Mouse (Mus musculus): ENCODE results near the gene AC124502.3. TPM values are rescaled to one million over a fixed set of nuclear protein-coding genes. Genes with fewer than 3 reads are reported as not detected.

AC124502.3 gene
- total RNA-seq, 2 experiments from 2014 or later: 0.98 to 1.8 TPM

Other genes starting within 250 kb of the AC124502.3 start
- 10 to 100 TPM; 41.4 to 48.7 TPM for gene Rbm4, start 245.0 kb upstream of the AC124502.3 start, total RNA-seq (2021)
- gene Gm21992, start 227.3 kb upstream of the AC124502.3 start, total RNA-seq (2021): 10 to 100 TPM; 21.1 to 24.7 TPM
- gene Rbm14, start 227.3 kb upstream of the AC124502.3 start, total RNA-seq (2021): 10 to 100 TPM; 25.3 to 32.3 TPM
- 10 to 100 TPM; 29.3 to 29.9 TPM for gene Ccs, start 199.6 kb upstream of the AC124502.3 start, total RNA-seq (2021)
- not detected for gene Ccdc87, start 199.5 kb upstream of the AC124502.3 start, total RNA-seq (2021)
- 10 to 100 TPM; 69.5 to 76.3 TPM for gene Ctsf, start 183.8 kb upstream of the AC124502.3 start, total RNA-seq (2021)
- gene Actn3, start 161.0 kb upstream of the AC124502.3 start, total RNA-seq (2021): under 1 TPM; 0.39 to 0.88 TPM
- 1 to 10 TPM; 4.3 to 4.6 TPM for gene Zdhhc24, start 160.2 kb upstream of the AC124502.3 start, total RNA-seq (2021)
- gene Bbs1, start 132.3 kb upstream of the AC124502.3 start, total RNA-seq (2021): 1 to 10 TPM; 3.3 to 3.9 TPM
- 10 to 100 TPM; 25.4 to 26.0 TPM for gene Dpp3, start 110.6 kb upstream of the AC124502.3 start, total RNA-seq (2021)
- gene Peli3, start 95.8 kb upstream of the AC124502.3 start, total RNA-seq (2021): 1 to 10 TPM in 1 of 2 experiments, under 1 TPM in 1; 0.73 to 1.1 TPM
- gene Mrpl11, start 76.7 kb upstream of the AC124502.3 start, total RNA-seq (2021): 10 to 100 TPM; 54.4 to 59.0 TPM
- gene Npas4, start 48.6 kb upstream of the AC124502.3 start, total RNA-seq (2021): not detected
- gene Slc29a2, start 15.0 kb upstream of the AC124502.3 start, total RNA-seq (2021): 10 to 100 TPM; 15.2 to 15.3 TPM
- 10 to 100 TPM; 40.8 to 44.4 TPM for gene B4gat1, start 65 bp upstream of the AC124502.3 start, total RNA-seq (2021)
- 10 to 100 TPM; 12.9 to 14.8 TPM for gene Brms1, start 2.5 kb downstream of the AC124502.3 start, total RNA-seq (2021)
- 1 to 10 TPM; 1.8 TPM for gene Rin1, start 11.6 kb downstream of the AC124502.3 start, total RNA-seq (2021)
- gene Cd248, start 29.2 kb downstream of the AC124502.3 start, total RNA-seq (2021): 10 to 100 TPM; 21.3 to 23.9 TPM
- gene Tmem151a, start 46.6 kb downstream of the AC124502.3 start, total RNA-seq (2021): 1 to 10 TPM; 2.7 to 2.8 TPM
- gene Yif1a, start 49.6 kb downstream of the AC124502.3 start, total RNA-seq (2021): 10 to 100 TPM; 70.4 to 70.8 TPM
- under 1 TPM in 1 of 2 experiments, not detected in 1; 0.63 TPM for gene Cnih2, start 59.6 kb downstream of the AC124502.3 start, total RNA-seq (2021)
- 100 to 1,000 TPM; 187 to 192 TPM for gene Rab1b, start 68.2 kb downstream of the AC124502.3 start, total RNA-seq (2021)
- gene Klc2, start 79.7 kb downstream of the AC124502.3 start, total RNA-seq (2021): 10 to 100 TPM; 41.3 to 44.8 TPM
- gene Pacs1, start 234.2 kb downstream of the AC124502.3 start, total RNA-seq (2021): 10 to 100 TPM; 21.5 to 22.1 TPM

Data from heart, postnatal 14 days (tissue).